Mouse (Mus musculus): Measurements from ENCODE around the gene Rhobtb1. TPM values are rescaled to one million over a fixed set of nuclear protein-coding genes. Genes with fewer than 3 reads are reported as not detected.

Rhobtb1 gene
- polyA plus RNA-seq, 1 experiment: 22.4 TPM

GRCm38 (mm10) chr10:69253075-69253685 lies 101.9 kb downstream of the Rhobtb1 start:
- Histone ChIP-seq H3K4me3 (ENCODE audit: control insufficient read depth, low read depth, low read length) (no peak overlapping the region), H3K27me3 (ENCODE audit: control insufficient read depth, insufficient read depth, low read length) (no peaks in the 10 kb centered on the region), H3K36me3 (ENCODE audit: control insufficient read depth, insufficient read depth, low read length) (no peaks in the 10 kb centered on the region), H3K4me1 (ENCODE audit: control insufficient read depth, insufficient read depth, low read length) (peaks cover 18% of the 10 kb centered on the region), H3K27ac (ENCODE audit: control insufficient read depth, insufficient read depth, low read depth, low read length) (peak overlapping the region; percentile 26)
- no peak for TF ChIP-seq POLR2A (IDR thresholded peaks at IDR 0.05; ENCODE audit: control insufficient read depth, low read depth, low read length)
- TF ChIP-seq CTCF (IDR thresholded peaks at IDR 0.05; ENCODE audit: control insufficient read depth, insufficient read depth, insufficient replicate concordance, low read depth, low read length): no peak

DNA sequence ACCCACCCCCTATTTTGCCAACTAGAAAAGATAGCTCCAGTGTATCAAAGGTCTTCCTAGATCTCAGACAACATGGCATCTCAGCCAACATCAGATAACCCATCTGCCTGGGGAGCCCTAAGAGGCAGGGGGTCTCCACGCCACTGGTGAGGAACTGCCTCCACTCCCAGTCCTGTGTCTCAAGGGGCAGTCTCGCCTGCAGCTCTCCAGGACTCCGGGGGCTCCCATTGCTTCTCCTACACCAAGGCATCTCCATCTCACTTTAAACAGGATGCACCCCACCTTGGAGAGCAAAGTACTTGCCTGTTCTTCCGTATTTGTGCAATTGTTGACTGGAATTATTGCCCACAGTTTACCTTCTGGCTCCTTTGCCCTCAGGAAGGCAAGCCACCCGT lies 102.4 kb downstream of the Rhobtb1 start:
- TF ChIP-seq POLR2A (IDR thresholded peaks at IDR 0.05; ENCODE audit: control insufficient read depth, low read depth, low read length): no peak
- no peak for TF ChIP-seq CTCF (IDR thresholded peaks at IDR 0.05; ENCODE audit: control insufficient read depth, insufficient read depth, insufficient replicate concordance, low read depth, low read length)
- H3K4me3 ChIP-seq (ENCODE audit: control insufficient read depth, low read depth, low read length): no peak overlapping the region
- H3K27ac ChIP-seq (ENCODE audit: control insufficient read depth, insufficient read depth, low read depth, low read length): peak overlapping the region; percentile 49
- H3K36me3 ChIP-seq (ENCODE audit: control insufficient read depth, insufficient read depth, low read length): no peaks in the 10 kb centered on the region
- peaks cover 13% of the 10 kb centered on the region for H3K4me1 ChIP-seq (ENCODE audit: control insufficient read depth, insufficient read depth, low read length)
- no peaks in the 10 kb centered on the region for H3K27me3 ChIP-seq (ENCODE audit: control insufficient read depth, insufficient read depth, low read length)

DNA sequence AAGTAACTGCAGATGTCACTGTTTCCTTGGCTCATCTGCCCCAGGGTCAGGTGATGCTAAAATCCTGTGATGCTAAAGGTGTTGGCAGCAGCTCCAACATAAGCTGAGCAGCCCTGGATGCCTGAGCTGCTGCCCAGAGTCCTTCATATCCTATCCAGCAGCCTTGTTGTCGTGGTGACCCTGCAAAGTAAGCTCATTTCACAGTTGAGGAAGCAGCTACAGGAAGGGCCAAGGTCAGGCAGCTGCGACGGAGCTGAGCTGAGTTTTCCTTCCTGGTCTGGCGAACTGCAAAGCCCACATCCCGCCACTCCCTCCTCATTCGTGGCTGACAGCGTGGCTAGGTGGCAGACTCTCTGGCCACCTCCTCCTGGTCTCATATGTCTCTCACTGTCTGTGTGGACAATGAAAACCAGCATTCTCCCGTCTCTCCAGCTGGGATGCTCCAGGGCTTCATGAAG lies 103.2 kb downstream of the Rhobtb1 start:
- H3K4me3 ChIP-seq (ENCODE audit: control insufficient read depth, low read depth, low read length): no peak overlapping the region
- peaks cover 15% of the 10 kb centered on the region for H3K4me1 ChIP-seq (ENCODE audit: control insufficient read depth, insufficient read depth, low read length)
- H3K36me3 ChIP-seq (ENCODE audit: control insufficient read depth, insufficient read depth, low read length): no peaks in the 10 kb centered on the region
- TF ChIP-seq POLR2A (IDR thresholded peaks at IDR 0.05; ENCODE audit: control insufficient read depth, low read depth, low read length): no peak
- TF ChIP-seq CTCF (IDR thresholded peaks at IDR 0.05; ENCODE audit: control insufficient read depth, insufficient read depth, insufficient replicate concordance, low read depth, low read length): no peak
- H3K27ac ChIP-seq (ENCODE audit: control insufficient read depth, insufficient read depth, low read depth, low read length): no peak overlapping the region; the same call in 1 of the 2 replicates
- H3K27me3 ChIP-seq (ENCODE audit: control insufficient read depth, insufficient read depth, low read length): no peaks in the 10 kb centered on the region

DNA sequence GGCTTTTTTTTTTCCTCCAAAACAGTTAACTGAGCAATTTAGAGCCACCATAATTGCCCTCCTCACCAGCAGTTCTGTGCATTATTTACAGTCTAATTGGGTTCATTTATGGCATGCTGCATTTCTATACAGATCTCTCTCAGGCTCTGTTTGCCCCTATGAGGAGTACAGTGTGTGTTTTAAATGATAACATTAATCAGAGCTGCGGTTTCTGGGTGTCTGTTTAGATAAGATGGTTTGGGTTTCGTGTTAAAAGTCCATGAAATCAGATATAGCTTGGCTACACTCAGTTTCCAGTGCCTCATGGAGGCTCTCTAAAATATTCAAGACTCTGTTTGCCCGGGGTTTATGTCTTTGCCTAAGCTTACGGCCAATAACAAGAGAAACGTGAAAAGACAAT lies 104.4 kb downstream of the Rhobtb1 start:
- Histone ChIP-seq H3K4me3 (ENCODE audit: control insufficient read depth, low read depth, low read length) (no peak overlapping the region), H3K27ac (ENCODE audit: control insufficient read depth, insufficient read depth, low read depth, low read length) (no peak overlapping the region), H3K36me3 (ENCODE audit: control insufficient read depth, insufficient read depth, low read length) (no peaks in the 10 kb centered on the region), H3K27me3 (ENCODE audit: control insufficient read depth, insufficient read depth, low read length) (no peaks in the 10 kb centered on the region), H3K4me1 (ENCODE audit: control insufficient read depth, insufficient read depth, low read length) (peaks cover 20% of the 10 kb centered on the region)
- TF ChIP-seq POLR2A (IDR thresholded peaks at IDR 0.05; ENCODE audit: control insufficient read depth, low read depth, low read length) (no peak), CTCF (IDR thresholded peaks at IDR 0.05; ENCODE audit: control insufficient read depth, insufficient read depth, insufficient replicate concordance, low read depth, low read length) (no peak)

- peaks cover 16% of the 10 kb centered on the region for H3K4me1 ChIP-seq (ENCODE audit: control insufficient read depth, insufficient read depth, low read length)
- no peak overlapping the region for H3K4me3 ChIP-seq (ENCODE audit: control insufficient read depth, low read depth, low read length)
- TF ChIP-seq POLR2A (IDR thresholded peaks at IDR 0.05; ENCODE audit: control insufficient read depth, low read depth, low read length) (no peak), CTCF (IDR thresholded peaks at IDR 0.05; ENCODE audit: control insufficient read depth, insufficient read depth, insufficient replicate concordance, low read depth, low read length) (no peak)
- no peaks in the 10 kb centered on the region for H3K27me3 ChIP-seq (ENCODE audit: control insufficient read depth, insufficient read depth, low read length)
- H3K27ac ChIP-seq (ENCODE audit: control insufficient read depth, insufficient read depth, low read depth, low read length): no peak overlapping the region; the same call in 1 of the 2 replicates
- H3K36me3 ChIP-seq (ENCODE audit: control insufficient read depth, insufficient read depth, low read length): no peaks in the 10 kb centered on the region
Measured at GRCm38 (mm10) chr10:69257592-69258133, 106.4 kb downstream of the Rhobtb1 start.

DNA sequence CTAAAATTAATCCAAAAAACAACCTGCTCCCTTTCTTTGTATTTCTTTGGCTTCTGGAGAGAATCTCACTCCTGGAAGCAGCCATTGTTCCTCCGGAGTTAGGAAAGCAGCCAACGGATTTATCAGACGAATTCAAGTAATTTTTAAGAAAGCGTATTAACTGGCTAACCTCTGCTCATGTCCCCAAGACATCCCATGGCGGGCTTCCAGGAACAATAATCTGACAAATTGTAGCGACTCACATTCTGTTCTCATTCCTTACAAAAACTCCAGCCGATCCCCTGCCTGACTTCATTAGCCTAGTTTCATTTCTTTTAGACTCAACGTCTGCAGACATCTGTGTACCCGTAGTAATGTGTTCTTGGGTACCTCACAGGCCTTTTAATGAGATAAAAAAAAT lies 107.4 kb downstream of the Rhobtb1 start:
- no peak overlapping the region; the same call in 1 of the 2 replicates for H3K27ac ChIP-seq (ENCODE audit: control insufficient read depth, insufficient read depth, low read depth, low read length)
- no peaks in the 10 kb centered on the region for H3K36me3 ChIP-seq (ENCODE audit: control insufficient read depth, insufficient read depth, low read length)
- H3K27me3 ChIP-seq (ENCODE audit: control insufficient read depth, insufficient read depth, low read length): no peaks in the 10 kb centered on the region
- no peak for TF ChIP-seq CTCF (IDR thresholded peaks at IDR 0.05; ENCODE audit: control insufficient read depth, insufficient read depth, insufficient replicate concordance, low read depth, low read length)
- TF ChIP-seq POLR2A (IDR thresholded peaks at IDR 0.05; ENCODE audit: control insufficient read depth, low read depth, low read length): no peak
- peaks cover 15% of the 10 kb centered on the region for H3K4me1 ChIP-seq (ENCODE audit: control insufficient read depth, insufficient read depth, low read length)
- H3K4me3 ChIP-seq (ENCODE audit: control insufficient read depth, low read depth, low read length): no peak overlapping the region

- H3K27ac ChIP-seq (ENCODE audit: control insufficient read depth, insufficient read depth, low read depth, low read length): peak overlapping the region; percentile 12
Measured at GRCm38 (mm10) chr10:69259161-69259560, 107.9 kb downstream of the Rhobtb1 start.

More at GRCm38 (mm10) chr10:69259161-69259560, 107.9 kb downstream of the Rhobtb1 start:
- Histone ChIP-seq H3K4me3 (ENCODE audit: control insufficient read depth, low read depth, low read length) (no peak overlapping the region), H3K27me3 (ENCODE audit: control insufficient read depth, insufficient read depth, low read length) (no peaks in the 10 kb centered on the region), H3K36me3 (ENCODE audit: control insufficient read depth, insufficient read depth, low read length) (no peaks in the 10 kb centered on the region), H3K4me1 (ENCODE audit: control insufficient read depth, insufficient read depth, low read length) (peaks cover 14% of the 10 kb centered on the region)
- no peak for TF ChIP-seq CTCF (IDR thresholded peaks at IDR 0.05; ENCODE audit: control insufficient read depth, insufficient read depth, insufficient replicate concordance, low read depth, low read length)
- no peak for TF ChIP-seq POLR2A (IDR thresholded peaks at IDR 0.05; ENCODE audit: control insufficient read depth, low read depth, low read length)

Data from testis, adult 2 months (tissue).